Mouse (Mus musculus): ENCODE results near the gene Olfml2a. TPM values are rescaled to one million over a fixed set of nuclear protein-coding genes. Genes with fewer than 3 reads are reported as not detected.
A peak's percentile ranks its signal among the peaks of the same experiment; 100 is the strongest.

The Olfml2a gene
- polyA plus RNA-seq, 1 experiment = 5.6 TPM

DNA sequence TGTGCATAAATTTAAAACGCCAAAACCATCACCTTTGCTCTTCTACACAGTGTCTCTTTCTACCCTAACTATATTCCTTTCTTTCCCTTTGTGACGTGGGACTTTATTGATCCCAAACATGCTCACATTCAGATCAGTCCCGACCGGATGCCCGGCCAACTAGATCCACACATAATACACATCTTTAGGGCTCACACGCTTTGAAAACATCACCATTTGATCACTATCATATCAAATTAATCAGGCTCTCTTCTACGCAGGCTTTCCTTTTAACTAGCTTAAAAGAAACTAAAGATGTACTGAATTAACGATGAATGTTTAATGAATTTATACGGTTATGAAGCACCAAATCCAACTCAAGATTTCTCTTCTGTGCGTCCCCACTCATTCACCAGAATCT is 7.2 kb upstream of the Olfml2a start:
- peak; percentile 56 for DNase-seq (ENCODE audit: low read depth)
- TF ChIP-seq CTCF (IDR thresholded peaks at IDR 0.05; ENCODE audit: borderline replicate concordance, extremely low read depth, insufficient read depth, insufficient read length) (no peak), POLR2A (IDR thresholded peaks at IDR 0.05; ENCODE audit: borderline replicate concordance, extremely low read depth, insufficient read depth, insufficient read length, poor library complexity, severe bottlenecking) (no peak)

DNA sequence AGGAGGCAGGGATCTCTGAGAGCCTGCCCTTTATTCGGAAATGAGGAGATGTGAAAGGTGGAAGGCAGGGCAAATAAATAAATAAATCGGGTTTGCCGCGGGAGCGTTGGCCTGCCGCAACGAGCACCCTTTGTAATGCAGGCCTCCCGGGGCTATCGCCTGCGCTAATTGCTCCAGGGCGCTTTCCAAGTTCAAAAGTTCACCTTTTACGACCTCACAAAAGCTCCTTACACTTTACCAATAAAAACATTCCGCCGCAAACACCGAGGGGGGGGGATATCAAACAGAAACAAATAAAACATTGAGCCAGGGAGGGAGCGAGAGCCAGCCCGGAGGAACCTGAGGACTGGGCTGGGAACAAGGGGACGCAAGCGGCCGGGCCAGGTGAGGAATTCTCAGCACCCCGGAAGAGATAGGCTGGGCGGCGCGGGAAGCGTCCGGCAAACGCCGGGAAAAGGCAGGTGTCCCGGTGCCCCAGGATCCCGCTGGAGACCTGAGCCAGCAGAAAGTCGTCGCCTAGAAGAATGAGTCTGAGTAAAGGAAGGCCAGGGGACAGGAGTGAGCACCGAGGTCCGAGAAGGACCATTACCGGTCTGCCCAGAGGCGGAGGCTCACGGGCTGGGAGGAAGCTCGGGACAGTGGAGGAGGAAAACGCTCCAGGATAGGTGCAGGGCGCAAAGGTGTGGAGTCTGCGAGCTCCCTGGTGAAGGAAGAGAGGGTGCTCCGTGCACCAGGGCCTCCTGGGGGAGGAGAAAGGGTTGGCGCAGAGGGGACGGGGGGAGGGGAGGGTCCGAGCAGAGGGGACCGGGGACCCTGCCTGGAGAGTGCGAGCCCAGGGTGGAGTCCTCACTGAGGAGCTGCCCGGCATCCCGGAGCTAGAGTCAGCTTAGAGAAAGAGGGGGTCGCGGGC is 6.4 kb upstream of the Olfml2a start:
- TF ChIP-seq POLR2A (IDR thresholded peaks at IDR 0.05; ENCODE audit: borderline replicate concordance, extremely low read depth, insufficient read depth, insufficient read length, poor library complexity, severe bottlenecking) = no peak
- no peak for TF ChIP-seq CTCF (IDR thresholded peaks at IDR 0.05; ENCODE audit: borderline replicate concordance, extremely low read depth, insufficient read depth, insufficient read length)
- DNase-seq (ENCODE audit: low read depth) = no peak

DNA sequence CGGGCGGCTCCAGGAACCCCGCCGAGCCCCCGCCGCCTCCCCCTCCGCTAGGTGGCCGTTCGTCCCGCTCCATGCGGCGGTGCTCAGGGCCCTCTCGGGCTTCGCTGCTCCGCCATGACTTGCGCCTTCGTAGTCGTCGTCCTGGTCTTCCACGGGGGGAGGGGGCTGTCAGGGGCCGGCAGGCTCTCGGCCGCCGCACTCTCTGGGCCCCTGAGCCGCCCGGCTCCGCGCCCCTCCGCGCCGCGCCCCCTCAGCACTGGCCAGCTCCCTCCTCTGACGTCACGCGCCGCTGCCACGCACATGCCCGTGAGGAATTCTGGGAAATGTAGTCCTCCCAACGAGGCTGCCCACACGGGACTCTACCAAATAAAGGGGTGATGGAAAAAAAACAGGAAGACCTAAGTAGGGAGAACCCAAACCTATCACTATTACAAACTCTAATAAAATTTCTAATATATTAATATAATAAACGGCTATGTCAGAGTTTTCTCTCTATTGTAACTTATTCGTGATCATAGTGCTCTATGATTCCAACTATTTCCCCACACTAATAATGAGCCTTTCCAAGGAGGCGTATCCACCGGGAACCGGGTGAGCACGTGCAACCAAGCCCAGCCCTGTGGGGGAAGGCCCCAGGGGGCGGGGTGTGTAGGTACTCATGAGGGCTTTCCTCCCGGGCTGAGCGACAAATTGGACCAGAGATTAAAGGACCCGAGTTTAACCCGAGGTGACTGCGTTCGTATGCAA is 5.5 kb upstream of the Olfml2a start:
- peak; percentile 98 for DNase-seq (ENCODE audit: low read depth)
- peak; percentile 82 for TF ChIP-seq POLR2A (IDR thresholded peaks at IDR 0.05; ENCODE audit: borderline replicate concordance, extremely low read depth, insufficient read depth, insufficient read length, poor library complexity, severe bottlenecking)
- TF ChIP-seq CTCF (IDR thresholded peaks at IDR 0.05; ENCODE audit: borderline replicate concordance, extremely low read depth, insufficient read depth, insufficient read length) = no peak

DNA sequence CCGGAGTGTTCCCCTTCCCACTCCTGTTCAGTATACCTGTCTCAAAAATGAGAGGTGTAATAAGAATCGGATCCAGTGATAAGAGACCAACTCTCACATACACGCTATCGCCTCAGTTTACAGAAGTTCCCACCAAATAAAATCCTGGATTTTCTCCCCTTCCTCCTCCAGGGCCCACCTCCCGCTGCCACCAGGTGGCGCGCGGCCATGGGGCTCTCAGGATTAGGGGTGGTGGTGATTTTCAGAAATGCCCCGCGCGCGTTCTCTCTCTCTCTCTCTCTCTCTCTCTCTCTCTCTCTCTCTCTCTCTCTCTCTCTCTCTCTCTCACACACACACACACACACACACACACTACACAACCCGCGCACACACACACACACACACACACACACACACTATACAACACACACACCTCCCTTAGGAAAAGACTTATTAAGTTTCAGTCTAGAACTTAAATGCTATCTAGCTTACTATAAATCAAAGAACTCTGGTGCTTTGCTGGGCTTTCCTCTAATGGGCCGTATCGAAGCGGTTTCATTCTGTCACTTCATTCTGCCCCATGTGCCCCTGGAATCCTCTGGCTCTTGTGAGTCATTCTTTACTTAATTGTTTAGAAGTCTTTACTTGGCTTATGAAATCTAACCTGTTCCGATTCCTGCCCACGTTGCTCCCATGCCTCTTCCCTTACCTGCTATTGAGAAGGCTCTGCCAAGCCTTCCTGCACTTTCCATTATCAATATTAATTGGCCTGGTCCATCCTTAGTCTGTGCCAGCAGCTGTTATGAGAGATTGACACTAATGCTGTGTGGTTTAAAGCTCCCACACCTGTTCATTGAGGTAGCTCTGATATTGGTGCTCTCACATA is 4.4 kb upstream of the Olfml2a start, which contains the start of gene Nr6a1:
Gene Nr6a1 (minus strand): TSS at position 574 of the 865 bp plus-strand sequence.
- TF ChIP-seq POLR2A (IDR thresholded peaks at IDR 0.05; ENCODE audit: borderline replicate concordance, extremely low read depth, insufficient read depth, insufficient read length, poor library complexity, severe bottlenecking) (no peak), CTCF (IDR thresholded peaks at IDR 0.05; ENCODE audit: borderline replicate concordance, extremely low read depth, insufficient read depth, insufficient read length) (peak; percentile 97)
- peak; percentile 79 for DNase-seq (ENCODE audit: low read depth)

DNA sequence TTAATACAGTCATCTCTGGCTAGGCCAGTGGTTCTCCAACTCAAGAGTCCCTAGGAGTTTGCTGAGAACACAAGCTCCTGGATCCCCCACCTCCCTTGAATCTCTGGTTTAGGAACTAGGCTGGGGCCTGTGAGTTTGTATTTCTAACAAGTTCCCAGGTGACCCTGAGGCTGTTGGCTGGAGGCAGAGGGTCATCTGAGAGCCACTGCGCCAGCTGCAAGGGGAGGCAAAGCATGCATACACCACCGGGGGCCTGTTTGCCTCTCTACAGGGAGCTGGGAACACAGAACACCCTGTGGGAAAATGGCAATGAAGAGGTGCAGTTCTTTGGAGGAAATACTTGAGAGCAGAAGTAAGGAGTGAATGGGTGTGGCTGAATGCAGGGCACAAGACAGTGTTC is 1.5 kb upstream of the Olfml2a start:
- TF ChIP-seq CTCF (IDR thresholded peaks at IDR 0.05; ENCODE audit: borderline replicate concordance, extremely low read depth, insufficient read depth, insufficient read length) (no peak), POLR2A (IDR thresholded peaks at IDR 0.05; ENCODE audit: borderline replicate concordance, extremely low read depth, insufficient read depth, insufficient read length, poor library complexity, severe bottlenecking) (no peak)
- no peak for DNase-seq (ENCODE audit: low read depth)

DNA sequence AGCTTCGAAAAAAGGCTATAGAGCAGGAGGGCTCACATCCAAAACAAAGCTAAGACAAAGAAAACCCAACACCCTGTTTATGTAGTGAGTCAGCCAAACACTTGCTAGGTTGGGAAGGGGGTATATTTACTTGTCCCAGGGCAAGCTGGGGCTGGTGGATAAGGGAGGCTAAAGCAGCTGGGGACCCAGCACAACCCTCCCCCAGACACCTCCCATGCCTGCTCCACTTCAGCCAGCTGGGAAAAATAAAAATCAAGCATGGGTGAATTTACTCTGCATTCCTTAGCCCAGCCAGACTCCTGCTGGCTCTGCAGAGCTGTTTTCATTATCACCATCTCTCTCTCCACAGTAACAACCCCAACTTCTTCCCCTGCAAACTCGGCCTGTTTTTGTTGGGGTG is 2.2 kb downstream of the Olfml2a start:
- no peak for TF ChIP-seq POLR2A (IDR thresholded peaks at IDR 0.05; ENCODE audit: borderline replicate concordance, extremely low read depth, insufficient read depth, insufficient read length, poor library complexity, severe bottlenecking)
- TF ChIP-seq CTCF (IDR thresholded peaks at IDR 0.05; ENCODE audit: borderline replicate concordance, extremely low read depth, insufficient read depth, insufficient read length) = no peak
- peak; percentile 46 for DNase-seq (ENCODE audit: low read depth)

DNA sequence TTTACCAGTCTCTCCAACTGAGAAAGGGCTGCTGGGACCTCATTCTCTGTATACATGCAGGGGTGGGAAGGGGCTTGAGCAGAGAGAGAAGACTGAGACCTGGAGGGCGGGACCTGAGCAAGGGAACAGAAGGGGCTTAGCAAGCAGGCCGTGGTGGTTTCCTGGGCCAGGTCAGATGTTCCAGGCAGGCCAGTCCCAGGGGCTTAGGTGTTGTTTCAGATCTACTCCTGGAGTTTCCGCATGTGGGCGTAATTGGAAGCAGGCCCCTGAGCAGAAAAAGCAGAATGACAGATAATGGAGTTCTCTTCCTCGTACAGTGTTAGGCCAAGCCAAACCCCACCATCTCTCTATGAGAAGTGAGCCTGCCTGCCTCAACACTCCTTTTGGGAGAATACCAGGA is 3.2 kb downstream of the Olfml2a start:
- no peak for TF ChIP-seq CTCF (IDR thresholded peaks at IDR 0.05; ENCODE audit: borderline replicate concordance, extremely low read depth, insufficient read depth, insufficient read length)
- TF ChIP-seq POLR2A (IDR thresholded peaks at IDR 0.05; ENCODE audit: borderline replicate concordance, extremely low read depth, insufficient read depth, insufficient read length, poor library complexity, severe bottlenecking) = no peak
- DNase-seq (ENCODE audit: low read depth) = no peak

DNA sequence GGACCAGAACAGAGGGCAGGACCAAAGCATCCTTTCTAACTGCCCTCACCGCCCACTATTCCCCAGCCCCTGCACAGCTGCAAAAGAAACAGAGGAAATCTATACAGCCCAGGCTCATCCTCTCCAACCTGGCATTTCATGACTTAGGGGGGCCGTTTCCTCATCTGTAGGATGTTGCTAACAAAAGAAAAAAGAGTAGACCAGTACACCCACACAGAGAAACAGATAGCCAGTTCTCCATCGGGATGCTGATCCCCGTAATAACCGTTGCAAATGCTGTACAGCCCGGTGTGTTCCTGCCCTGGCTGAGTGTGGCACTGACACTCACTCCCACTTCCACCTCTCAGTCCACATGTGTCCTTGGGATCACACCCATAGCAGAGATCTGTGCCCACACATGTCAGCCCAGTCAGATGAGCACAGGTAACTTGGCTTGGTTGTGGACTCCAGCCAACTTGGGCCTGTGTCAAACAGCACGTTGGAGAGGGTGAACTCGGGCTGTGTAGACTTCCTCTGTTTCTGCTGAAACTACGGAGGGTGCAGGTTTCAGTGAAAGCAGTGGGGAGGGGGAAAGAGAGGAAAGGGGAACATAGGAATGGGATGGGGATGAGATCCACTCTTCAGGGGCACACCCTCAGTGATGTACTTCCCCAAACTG is 5.1 kb downstream of the Olfml2a start:
- DNase-seq (ENCODE audit: low read depth) = no peak
- TF ChIP-seq POLR2A (IDR thresholded peaks at IDR 0.05; ENCODE audit: borderline replicate concordance, extremely low read depth, insufficient read depth, insufficient read length, poor library complexity, severe bottlenecking) (no peak), CTCF (IDR thresholded peaks at IDR 0.05; ENCODE audit: borderline replicate concordance, extremely low read depth, insufficient read depth, insufficient read length) (no peak)

DNA sequence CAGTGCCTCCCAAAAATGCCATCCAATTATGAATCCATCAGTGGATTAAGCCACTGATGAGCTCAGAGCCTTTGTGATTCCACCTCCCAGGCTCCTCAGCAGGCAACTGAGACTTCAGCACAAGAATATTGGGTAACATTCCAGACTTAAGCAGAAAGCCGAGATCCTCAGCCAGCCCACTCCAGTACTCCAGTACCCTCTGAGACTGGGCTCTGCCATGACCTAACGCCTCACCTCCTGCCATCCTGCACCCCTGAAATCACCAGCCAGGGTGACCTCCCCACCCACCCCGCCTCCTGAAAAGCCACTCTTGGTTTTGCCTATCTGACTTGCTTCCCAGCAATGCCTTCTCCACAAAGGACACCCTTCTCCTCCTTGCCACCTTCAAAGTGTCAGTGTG is 5.6 kb downstream of the Olfml2a start:
- no peak for DNase-seq (ENCODE audit: low read depth)
- no peak for TF ChIP-seq POLR2A (IDR thresholded peaks at IDR 0.05; ENCODE audit: borderline replicate concordance, extremely low read depth, insufficient read depth, insufficient read length, poor library complexity, severe bottlenecking)
- TF ChIP-seq CTCF (IDR thresholded peaks at IDR 0.05; ENCODE audit: borderline replicate concordance, extremely low read depth, insufficient read depth, insufficient read length) = no peak

DNA sequence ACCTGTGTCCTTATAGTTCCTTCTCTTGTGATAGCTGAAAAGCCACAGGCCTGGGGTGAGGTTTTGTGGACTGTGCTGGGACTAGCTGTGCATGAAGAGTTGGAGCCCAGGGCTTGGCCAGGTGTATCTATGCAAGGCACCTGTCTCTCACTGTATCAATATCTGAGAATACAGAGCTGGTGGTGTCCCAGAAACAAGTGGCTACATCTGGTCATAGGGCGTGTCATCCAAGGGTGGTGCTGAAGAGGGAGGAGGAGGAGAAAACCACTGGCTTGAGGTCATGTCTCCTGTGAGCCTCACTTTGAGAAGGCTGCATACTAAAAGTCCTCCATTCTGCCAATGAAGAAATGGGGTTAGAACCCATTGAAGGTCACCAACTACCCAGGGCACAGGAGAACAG is 6.2 kb downstream of the Olfml2a start:
- no peak for DNase-seq (ENCODE audit: low read depth)
- no peak for TF ChIP-seq CTCF (IDR thresholded peaks at IDR 0.05; ENCODE audit: borderline replicate concordance, extremely low read depth, insufficient read depth, insufficient read length)
- no peak for TF ChIP-seq POLR2A (IDR thresholded peaks at IDR 0.05; ENCODE audit: borderline replicate concordance, extremely low read depth, insufficient read depth, insufficient read length, poor library complexity, severe bottlenecking)

Data from brain, embryonic 14.5 days (tissue).